Mouse (Mus musculus): ENCODE data around the gene Smim7.

Gene Smim7

DNA sequence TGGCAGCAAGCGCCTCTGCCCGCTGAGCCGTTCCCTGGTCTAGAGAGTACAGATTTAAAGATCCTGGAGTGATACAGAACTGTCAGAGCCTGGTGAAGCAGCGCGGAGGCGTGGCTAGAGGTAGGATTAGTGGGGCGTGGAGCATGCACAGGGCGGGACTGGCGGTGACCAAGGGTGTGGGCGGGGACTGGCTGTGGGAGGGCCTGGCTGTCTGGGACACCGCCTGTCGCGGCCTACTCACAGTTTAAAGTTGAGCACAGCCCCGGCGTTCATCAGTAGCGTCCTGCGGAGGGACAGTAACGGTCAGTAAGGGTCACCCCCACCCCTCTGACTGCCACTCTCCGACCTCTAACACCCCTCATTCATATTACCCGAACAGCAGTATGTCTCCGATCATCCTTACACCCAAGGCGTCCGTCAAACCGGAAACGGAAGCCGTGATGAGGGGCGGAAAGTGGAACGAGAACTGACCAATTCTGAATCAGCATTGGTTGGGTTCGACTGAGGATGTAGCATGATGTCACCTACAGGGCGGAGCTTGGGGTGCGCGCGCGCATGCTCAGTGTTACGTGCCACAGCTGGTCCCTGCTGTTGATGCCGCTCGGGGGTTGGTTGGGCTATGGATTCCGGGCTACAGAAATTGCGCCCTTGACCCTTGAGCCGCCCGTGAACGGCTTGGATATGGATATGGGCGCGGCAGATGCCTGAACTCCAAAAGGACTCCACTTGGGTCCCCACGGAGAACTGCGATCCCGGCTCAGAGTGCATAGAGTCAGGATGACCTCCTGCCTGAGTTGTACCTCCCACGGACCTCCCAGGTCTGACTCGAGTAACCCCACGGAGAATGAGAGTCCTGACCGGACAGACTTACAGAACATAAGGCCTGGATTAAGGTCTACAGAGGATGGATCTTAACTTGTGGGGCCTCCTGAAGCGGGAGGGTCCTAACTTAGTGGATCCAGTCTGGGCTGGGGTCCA lies at the start of gene Smim7:
Smim7 (minus strand) TSS at position 456 of the 978 bp plus-strand sequence.
- DNase-seq = peak; percentile 99

DNA sequence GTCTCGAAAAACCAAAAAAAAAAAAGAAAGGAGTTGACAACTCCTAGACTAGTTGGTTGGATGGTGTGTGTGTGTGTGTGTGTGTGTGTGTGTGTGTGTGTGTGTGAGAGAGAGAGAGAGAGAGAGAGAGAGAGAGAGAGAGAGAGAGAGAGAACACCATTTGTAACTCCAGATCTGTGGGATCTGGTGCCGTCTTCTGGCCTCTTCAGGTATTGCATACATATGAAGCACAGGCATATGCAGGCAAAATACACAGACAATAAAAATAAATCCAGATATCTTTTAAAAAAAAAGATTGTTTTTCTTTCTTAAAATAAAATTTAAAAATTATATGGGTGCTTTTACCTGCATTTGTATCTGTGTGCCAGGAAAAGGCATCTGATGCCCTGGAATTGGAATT lies 19.3 kb upstream of the Smim7 start:
- peak; percentile 43 to 69 for DNase-seq

DNA sequence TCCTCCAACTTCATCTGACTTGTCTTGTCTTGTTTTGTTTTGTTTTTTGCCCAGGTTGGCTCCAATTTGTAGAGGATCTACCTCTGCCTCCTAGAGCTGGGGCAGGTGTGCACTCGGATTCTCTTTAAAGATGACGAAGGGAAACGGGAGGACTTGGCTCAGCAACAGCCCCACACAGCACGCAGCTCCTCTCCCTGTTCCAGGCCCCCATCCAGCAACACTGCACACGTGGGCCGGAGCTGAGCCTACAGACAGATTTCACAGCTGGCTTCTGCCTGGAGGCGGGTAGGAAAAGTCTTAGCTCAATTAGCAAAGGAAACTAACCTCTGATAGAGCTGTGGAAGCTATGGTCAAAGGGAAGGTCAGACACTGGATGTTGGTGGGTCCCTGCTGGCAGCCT lies 18.4 kb upstream of the Smim7 start:
- no peak for DNase-seq

DNA sequence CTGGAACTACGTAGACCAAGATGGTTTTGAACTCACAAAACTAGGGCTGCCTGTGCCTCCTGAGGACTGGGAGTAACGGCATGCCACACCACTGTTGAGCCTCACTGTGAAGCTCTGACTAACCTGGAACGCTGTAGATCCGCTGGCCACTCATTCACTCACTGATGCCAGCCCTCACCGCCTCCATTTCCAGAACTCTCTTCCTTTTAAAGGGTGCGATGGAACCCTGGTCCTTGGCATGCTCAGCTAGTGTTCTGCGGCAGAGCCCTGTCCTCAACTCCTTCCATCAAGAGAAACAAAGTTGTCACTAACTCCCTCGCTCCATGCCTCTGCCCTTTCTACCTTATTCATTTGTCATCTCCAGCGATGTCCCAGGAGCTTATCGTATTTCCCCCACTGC lies 18.0 kb upstream of the Smim7 start:
- no peak for DNase-seq

DNA sequence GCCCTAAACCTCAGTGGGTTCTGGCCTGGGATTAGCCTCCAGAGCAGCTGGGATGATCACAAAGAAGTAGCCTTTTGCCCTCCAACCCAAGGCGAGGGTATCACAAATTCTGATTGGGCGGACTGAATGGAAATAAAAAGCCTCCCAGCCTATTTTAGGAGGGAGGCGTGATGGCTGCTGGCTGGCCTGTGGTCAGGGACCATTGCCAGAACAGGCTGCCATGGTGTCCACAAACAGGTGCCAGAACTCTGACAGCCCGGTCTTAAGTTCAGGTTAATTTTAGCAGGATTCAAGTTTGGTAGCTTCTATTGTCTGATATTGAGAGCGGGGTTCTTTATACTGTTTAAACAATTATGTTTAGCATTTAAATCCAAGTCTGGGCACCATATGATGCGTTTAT lies 16.9 kb upstream of the Smim7 start:
- DNase-seq = peak in 1 of 2 experiments; percentile 49

DNA sequence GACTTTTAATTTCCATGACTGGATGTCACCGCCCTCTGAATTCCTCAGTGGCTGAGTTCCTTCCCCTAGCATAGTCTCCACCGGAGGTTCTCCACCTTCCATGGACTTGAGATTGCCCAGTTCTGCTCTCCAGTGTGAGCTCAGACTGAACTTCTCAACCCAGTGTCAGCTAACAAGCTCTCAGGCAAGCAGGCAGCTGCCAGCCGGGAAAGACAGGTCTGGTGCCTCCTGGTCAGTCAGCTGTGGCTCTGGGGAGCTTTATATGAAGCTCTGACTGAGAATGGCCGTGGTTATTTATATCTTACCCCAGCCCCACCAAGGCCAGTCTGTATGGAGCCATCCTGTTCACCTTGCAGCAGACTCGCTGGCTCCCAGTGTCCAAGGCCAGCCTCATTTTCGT lies 13.5 kb upstream of the Smim7 start:
- no peak for DNase-seq

DNA sequence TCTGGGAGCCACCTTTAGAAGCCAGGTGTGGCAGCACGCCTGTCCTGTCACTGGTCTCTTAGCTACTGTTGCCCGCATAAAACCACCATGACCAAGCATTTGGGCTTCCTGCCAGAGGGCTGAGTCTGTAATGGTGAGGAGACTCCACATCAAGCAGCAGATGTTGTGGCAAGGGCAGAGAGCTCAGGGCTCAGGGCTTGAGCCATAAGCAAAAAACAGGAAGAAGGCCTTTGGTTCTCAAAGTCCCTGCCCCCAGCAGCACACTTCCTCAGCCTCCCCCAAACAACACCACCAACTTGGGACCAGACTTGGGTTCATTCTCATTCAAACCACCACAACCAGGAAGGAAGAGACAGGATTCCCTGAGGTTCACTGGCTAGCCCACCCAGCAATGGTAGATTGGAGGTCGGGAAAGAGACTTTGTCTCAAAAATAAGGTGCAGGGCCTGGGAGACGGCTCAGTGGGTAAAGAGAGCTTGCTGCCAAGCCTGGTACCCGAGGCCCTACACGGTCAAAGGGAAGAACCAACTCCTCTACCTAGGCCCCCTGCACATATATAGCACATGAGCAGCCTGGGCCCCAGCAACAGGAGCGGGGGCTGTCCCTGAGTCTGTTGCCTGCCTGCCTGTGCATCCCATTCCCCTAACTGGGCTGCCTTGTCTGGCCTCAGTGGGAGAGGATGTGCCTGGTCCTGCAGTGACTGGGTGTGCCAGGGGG lies 12.3 kb upstream of the Smim7 start:
- DNase-seq = peak; percentile 34 to 52

DNA sequence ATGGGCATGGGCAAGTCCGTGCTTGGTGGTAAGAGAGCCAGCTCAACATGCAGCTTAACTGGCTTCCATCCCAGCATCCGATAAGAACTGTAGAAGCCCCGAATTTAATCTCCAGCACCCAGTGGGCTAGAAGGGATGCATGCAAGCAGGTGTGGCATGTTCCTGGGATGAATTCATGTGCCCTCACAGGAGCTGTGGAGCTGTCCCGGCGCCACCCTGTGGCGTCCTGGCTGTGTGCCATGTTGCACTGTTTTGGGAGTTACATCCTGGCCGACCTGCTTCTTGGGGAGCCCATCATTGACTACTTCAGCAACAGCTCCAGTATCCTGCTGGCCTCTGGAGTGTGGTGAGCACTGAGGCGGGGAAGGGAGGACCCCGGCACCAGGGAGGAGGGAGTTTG lies 8.5 kb upstream of the Smim7 start:
- DNase-seq = peak in 1 of 2 experiments; percentile 13

DNA sequence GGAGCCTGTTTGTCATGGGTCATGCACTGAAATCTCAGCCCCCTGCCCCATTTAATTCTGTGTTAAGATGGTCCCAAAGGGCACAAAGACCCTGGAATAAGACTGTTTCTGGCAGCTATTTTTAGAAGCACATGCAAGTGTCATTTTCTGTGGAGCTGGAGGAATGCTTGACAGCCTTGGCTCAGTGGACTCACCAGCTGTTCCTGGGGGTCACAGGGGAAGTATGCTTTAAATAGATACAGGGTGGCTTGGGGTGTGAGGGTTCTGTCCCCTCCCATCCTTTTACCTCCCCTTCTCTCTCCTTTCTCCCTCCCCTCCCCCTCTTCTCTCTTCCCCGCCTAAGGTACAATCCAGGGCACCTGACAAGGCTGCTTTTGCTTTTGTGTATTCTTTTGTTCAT lies 7.1 kb upstream of the Smim7 start:
- DNase-seq = no peak

DNA sequence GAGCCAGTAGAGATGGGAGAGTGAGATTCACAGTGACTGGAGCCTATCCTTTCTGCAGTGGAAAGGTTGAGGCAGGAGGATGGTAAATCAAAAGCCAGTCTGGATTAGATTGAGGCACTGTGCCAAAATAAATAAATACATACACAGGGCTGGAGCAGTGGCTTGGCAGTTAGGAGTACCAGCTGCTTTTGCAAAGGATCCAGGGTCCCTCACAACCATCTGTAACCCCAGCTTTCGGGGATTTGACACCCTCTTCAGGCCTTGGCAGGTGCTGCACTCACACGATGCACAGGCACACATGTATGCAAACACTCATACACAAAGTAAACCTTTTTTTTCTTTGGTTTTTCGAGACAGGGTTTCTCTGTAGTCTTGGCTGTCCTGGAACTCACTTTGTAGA lies 6.4 kb upstream of the Smim7 start:
- no peak for DNase-seq

DNA sequence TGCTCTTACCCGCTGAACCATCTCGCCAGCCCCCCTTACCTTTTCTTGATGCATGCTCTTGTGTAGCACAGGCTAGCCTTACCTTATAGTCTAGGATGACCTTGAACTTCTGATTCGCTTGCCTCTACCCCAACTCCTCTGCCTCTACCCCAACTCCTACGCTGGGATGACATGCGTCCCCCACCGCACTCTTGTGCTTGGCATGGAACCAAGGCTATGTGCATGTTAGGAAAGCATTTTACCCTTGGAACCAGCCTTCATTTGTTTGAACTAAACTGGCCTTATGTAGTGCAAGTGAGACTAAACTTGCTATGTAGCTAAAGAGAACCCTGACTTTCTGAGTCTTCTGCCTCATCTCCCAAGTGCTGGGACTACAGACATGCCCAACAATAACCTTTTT lies 5.0 kb upstream of the Smim7 start:
- no peak for DNase-seq

DNA sequence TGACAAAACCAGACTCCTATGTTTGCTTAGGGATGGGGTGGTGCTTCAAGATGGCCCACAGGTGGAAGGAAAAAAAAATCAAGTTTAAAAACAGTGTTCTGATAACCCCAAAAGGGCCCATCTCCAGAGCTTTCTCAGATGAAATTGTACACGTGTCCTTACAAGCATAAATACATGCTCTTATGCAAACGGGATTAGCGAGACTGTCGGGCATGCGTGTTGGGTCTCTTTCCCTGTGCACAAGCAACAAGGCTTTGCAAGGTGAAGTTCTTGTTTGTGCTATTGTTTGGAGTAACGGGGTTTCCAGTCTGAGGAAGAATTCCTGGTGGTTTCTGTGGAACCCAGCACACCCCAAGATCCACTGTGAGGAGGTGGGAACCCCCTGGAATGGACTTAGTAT lies 2.6 kb upstream of the Smim7 start:
- DNase-seq = no peak

DNA sequence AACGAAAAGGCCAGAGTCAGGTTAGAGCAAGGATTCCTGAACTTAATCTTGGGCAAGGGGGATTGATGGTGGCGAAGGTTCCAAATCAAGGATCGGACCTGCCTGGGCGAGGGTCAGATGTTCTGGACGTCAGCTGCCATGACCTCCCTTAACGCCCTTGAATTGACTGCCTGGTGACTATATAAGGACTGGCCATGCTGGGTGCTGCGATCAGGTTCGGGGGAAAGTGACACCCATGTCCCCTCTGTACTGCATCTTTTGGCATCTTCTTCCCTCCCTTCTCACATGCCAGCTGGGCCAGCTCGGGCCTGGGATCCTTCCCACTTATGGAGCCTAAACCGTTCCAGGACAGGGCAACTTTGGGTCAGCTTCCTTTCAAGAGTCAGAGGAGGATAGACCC lies 1.6 kb upstream of the Smim7 start:
- DNase-seq = no peak

DNA sequence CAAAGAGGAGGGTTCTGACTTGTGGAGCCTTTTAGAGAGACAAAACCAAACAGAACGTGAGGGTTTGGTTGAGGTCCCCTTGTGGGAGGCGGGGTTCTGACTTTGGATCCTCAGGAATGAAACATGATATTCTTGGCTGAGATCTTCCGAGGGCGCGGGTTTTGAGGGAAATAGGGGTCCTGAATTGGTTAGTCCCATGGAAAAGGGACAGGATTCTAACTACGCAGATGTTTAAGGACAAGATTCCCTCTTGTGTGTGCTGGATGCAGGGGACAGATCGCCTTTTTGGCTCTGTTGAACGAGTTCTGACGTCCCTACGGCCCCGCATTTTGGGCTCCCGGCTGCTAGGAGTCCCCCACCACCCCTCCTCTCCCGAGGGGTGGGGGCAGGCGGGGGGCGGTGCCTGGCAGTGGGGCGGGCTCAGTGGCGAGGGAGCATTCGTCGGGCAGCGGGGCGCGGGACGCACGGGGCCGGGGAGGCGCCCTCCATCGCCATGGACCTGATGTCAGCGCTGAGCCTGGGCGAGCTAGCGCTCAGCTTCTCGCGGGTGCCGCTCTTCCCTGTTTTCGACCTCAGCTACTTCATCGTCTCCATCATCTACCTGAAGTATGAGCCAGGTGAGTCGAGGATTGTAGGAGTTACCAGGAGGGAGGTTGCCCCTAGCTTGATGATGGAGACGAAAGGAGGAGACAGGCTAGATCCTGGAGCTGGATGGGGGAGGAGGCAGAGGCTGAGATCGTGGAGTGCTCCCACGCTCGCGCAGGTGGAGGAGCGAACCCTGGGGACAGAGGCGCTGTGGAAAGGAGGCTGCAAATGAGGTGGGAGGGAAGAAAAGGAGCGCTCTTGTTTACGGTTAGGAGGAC lies 954 bp upstream of the Smim7 start, which contains the start of gene Tmem38a:
Tmem38a (plus strand) TSS at position 445 of the 863 bp plus-strand sequence.
- DNase-seq = peak; percentile 74 to 88

DNA sequence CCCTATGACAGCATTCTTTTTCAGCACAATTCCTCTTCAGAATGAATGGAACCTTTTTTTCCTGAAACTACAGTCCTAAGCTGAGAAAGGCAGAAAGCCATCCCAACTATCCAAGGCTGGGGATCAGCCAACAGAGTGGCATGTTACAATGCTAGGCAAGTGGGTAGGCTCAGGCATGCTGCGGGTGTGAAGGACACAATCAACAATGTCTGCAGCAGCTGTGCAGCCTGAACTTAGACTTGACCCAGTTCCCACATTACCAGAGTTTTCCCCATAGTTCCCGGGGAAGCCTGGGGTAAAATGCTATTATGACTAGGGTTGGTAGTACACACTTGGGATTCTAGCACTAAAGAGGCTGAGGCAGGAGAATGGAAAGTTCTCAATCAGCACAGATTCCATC lies 4.9 kb downstream of the Smim7 start:
- DNase-seq = no peak

DNA sequence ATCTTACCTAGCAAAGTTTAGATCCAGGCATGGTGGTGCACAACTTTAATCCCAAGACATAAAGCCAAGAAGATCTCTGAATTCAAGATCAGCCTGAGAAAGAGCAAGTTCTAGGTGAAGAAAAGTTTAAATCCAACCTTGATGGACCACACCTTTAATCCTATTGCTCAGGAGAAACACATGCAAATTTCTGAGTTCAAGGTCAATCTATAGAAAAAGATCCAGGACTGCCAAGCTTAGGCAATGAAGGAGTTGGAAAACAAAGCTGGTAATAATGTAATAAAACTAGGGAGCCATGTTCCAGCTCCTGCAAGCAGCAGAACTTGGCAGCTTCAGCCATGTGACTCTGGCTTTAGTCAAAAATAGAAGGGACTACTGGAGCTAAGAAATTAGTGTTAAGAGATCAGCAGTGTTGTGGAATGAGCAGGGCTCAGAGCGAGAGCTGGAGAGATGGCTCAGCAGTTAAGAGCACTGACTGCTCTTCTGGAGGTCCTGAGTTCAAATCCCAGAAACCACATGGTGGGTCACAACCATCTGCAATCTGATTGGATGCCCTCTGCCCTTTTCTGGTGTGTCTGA lies 9.7 kb downstream of the Smim7 start:
- no peak for DNase-seq

DNA sequence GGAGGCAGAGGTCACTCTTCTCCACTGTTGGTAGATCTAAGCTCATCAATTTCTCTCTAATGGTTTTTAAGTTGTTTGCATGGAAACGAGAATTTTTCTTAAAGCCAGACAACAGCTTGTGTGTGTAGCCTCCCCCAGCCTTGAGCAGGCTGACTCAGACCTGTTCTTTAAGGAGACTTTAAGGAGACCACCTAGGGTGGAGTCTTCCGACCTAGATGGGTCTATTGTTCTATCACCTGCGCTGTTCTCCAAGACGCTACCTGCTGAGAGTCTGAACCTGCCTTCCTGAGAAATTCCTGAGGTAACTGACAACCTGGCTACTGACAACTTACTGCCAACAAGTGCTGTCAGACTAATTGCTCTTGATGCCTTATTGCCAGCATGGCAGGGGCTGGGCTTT lies 15.1 kb downstream of the Smim7 start:
- no peak for DNase-seq

DNA sequence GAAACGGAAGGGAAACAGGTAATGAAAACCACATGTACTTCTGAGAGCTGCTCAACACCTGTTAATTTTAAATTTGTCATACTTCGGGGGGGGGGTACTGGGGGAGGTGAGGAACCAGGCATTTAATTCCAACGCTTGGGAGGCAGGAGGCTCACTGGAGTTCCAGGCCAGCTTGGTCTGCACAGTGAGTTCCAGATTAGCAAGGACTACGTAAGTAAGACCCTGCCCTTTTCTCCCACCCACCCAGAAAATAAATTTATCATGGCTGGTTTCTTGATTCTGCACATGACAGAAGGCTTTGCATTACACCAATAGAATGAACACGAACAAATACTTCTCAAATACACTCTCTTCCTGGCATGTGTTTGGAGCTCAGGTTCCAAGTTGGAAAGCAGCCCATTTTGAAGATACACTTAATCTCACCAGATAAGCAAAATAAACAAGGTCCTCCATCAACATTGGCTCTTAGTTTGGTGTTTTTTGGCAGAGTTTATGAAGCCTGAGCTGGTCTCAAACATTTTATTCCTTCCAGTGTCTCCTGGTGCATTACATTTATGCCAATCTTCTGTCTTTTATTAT lies 21.5 kb downstream of the Smim7 start:
- DNase-seq = no peak

DNA sequence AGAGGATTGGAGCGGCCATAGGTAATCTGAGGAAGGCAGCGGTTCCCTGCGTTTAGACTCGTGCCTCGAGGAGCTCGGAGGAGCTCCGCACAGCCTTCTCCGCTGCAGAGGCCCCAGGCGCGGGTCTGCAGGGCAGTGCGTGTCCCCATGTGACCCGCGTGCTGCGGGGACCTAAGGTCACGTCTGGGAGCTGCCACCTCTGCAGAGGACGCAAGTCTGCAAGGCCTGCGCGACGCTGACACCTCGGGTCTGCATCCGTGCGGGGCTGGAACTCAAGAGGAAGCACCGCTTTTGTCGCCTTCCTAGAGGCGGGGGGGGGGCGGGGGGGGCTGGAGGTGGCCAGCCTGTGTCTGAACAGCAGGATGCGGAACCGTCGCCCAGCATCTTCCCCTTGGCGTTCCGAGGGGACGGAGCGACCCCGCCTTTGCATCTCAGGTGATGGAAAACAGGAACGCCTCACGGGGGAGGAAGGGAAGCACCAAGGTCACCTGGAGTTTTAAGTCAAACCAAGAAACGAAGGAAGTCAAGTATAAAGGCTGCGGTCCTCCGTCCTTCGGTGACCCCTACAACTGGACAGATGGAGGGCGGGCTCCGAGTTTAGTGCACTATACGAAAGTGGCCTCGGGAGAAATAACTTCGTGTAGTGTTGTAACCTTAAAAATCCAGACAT lies 22.1 kb downstream of the Smim7 start:
- peak in 1 of 2 experiments; percentile 17 for DNase-seq

DNA sequence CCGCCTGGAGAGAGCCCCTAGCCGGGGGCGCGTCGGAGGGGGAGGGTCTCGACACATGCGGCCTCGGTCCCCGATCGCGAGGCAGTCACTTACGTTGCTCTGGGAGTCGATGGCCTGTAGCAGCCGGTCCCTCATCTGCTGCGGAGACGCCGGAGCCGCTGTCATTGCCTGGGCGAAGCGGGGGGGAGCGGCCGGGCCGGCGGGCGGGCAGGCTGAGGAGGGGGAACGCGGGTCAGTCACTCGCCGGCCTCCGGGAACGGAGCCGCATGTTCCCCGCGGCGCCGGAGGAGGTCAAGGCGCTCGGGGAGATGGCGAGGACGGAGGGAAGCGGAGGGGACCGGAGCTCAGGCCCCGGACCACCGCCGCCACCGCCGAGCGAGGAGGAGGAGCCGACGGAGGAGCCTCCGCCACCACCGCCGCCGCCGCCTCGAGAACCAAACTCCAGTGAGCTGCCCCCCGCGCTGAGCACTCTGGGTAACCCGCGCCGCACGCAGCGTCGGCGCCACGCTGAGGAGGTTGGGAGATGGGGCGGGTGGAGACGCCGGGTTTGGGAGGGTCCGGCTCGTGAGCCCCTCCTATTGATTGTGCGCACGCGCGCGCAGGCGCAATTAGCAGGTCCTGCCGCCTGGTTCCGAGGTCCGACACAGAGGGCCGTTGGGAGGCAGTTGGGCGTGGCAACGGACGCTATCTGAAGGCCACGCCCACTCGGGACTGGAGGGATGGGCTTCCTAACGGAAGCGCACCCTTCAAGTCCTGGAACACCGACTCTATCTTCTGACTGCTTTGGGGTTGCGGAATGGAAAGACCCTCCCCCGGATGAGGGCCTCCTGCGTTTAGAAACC lies 22.9 kb downstream of the Smim7 start, which contains the start of gene Med26:
Med26 (minus strand) TSS at position 469 of the 842 bp plus-strand sequence.
- DNase-seq = peak; percentile 98 to 99

Measured in kidney, postnatal 36 days (tissue).